Mouse (Mus musculus) MEL (cell line): ENCODE measurements around the gene Sarnp. TPM values are rescaled to one million over a fixed set of nuclear protein-coding genes. Genes with fewer than 3 reads are reported as not detected.

Source experiments
- DNase-seq: peaks from one replicate; pipeline ENCODE4 v3.0.0; 2011; ENCODE audit warnings: low read depth, low spot score
- H3K27ac ChIP-seq: 2 replicates; pipeline ENCODE4 v1.5.1; 2012; ENCODE audit warnings: low read depth, mild to moderate bottlenecking, control low read depth, low read length, moderate library complexity; ENCODE audit not compliant: control insufficient read depth
- H3K27me3 ChIP-seq, 2 experiments: fragments of 150-350 bp in 1 of 2; sonication (generic) in 1 of 2; 2 replicates each; pipeline ENCODE4 v1.6.1; 2012; ENCODE audit warnings: low read length in 2 of 2, mild to moderate bottlenecking in 2 of 2, improper control_type of control experiment in 1 of 2, moderate library complexity in 1 of 2; ENCODE audit not compliant: insufficient read depth in 2 of 2, control insufficient read depth in 1 of 2
- H3K36me3 ChIP-seq, 2 experiments: 2 replicates each; pipeline ENCODE4 v1.6.1; 2012 to 2014; ENCODE audit warnings: low read length in 2 of 2, improper control_type of control experiment in 1 of 2, inconsistent platforms in 1 of 2, mild to moderate bottlenecking in 1 of 2; ENCODE audit not compliant: insufficient read depth in 2 of 2, control insufficient read depth in 1 of 2
- H3K4me1 ChIP-seq, 2 experiments: fragments of 150-350 bp in 1 of 2; sonication (generic) in 1 of 2; 2 replicates each; pipeline ENCODE4 v1.6.1; 2012; ENCODE audit warnings: low read length in 2 of 2, improper control_type of control experiment in 1 of 2, mild to moderate bottlenecking in 1 of 2; ENCODE audit not compliant: insufficient read depth in 2 of 2, control insufficient read depth in 1 of 2
- H3K4me3 ChIP-seq, 2 experiments: fragments of 150-350 bp in 1 of 2; sonication (generic) in 1 of 2; 2 replicates each; pipeline ENCODE4 v1.5.1; 2012; ENCODE audit warnings: low read depth in 2 of 2, low read length in 2 of 2, mild to moderate bottlenecking in 2 of 2, moderate library complexity in 2 of 2, control low read depth in 1 of 2, improper control_type of control experiment in 1 of 2; ENCODE audit not compliant: control insufficient read depth in 1 of 2, insufficient read depth in 1 of 2
- H3K79me2 ChIP-seq: 2 replicates; pipeline ENCODE4 v1.6.1; 2012; ENCODE audit warnings: mild to moderate bottlenecking, low read length, moderate library complexity; ENCODE audit not compliant: control insufficient read depth, poor library complexity, insufficient read depth
- H3K9ac ChIP-seq: 2 replicates; pipeline ENCODE4 v1.6.1; 2012; ENCODE audit warnings: low read depth, mild to moderate bottlenecking, control low read depth, low read length, moderate library complexity; ENCODE audit not compliant: control insufficient read depth, poor library complexity, severe bottlenecking
- H3K9me3 ChIP-seq: fragments of 150-350 bp; sonication (generic); replicated peaks from 2 replicates; pipeline ENCODE4 v1.6.1; 2012; ENCODE audit warnings: mild to moderate bottlenecking, low read length, improper control_type of control experiment, moderate library complexity; ENCODE audit not compliant: insufficient read depth
- CHD1 ChIP-seq: IDR thresholded peaks from 2 replicates; pipeline ENCODE4 v1.6.1; 2012; ENCODE audit warnings: low read depth, mild to moderate bottlenecking, inconsistent platforms, low read length, improper control_type of control experiment
- CHD2 ChIP-seq: IDR thresholded peaks from 2 replicates; pipeline ENCODE4 v1.6.1; 2011; ENCODE audit warnings: low read length, improper control_type of control experiment
- CTCF ChIP-seq, 3 experiments: IDR thresholded peaks in 2 of 3; conservative IDR thresholded peaks in 1 of 3; 2 replicates each; pipeline ENCODE4 v1.5.1; 2011 to 2012; ENCODE audit warnings: low read length in 3 of 3, low read depth in 2 of 3, mild to moderate bottlenecking in 2 of 3, improper control_type of control experiment in 1 of 3, inconsistent platforms in 1 of 3, mixed read lengths in 1 of 3, moderate library complexity in 1 of 3; ENCODE audit not compliant: control insufficient read depth in 1 of 3, insufficient read depth in 1 of 3, poor library complexity in 1 of 3, severe bottlenecking in 1 of 3
- ELF1 ChIP-seq: IDR thresholded peaks from 2 replicates; pipeline ENCODE4 v1.6.1; 2014; ENCODE audit warnings: low read depth, mild to moderate bottlenecking, inconsistent platforms, low read length, improper control_type of control experiment, moderate library complexity
- EP300 ChIP-seq, 2 experiments: IDR thresholded peaks; 2 replicates each; pipeline ENCODE4 v1.6.1; 2011; ENCODE audit warnings: improper control_type of control experiment in 2 of 2, low read length in 2 of 2, low read depth in 1 of 2, mild to moderate bottlenecking in 1 of 2
- ETS1 ChIP-seq: IDR thresholded peaks from 2 replicates; pipeline ENCODE4 v1.6.1; 2012; ENCODE audit warnings: low read depth, mild to moderate bottlenecking, inconsistent platforms, low read length, improper control_type of control experiment, moderate library complexity
- GABPA ChIP-seq: IDR thresholded peaks from 2 replicates; pipeline ENCODE4 v1.6.1; 2012; ENCODE audit warnings: low read depth, mild to moderate bottlenecking, inconsistent platforms, low read length, improper control_type of control experiment, moderate library complexity
- KAT2A ChIP-seq: conservative IDR thresholded peaks from 2 replicates; pipeline ENCODE4 v1.6.1; 2012; ENCODE audit warnings: low read depth, low read length, improper control_type of control experiment, inconsistent platforms
- MAFK ChIP-seq: IDR thresholded peaks from 2 replicates; pipeline ENCODE4 v1.6.1; 2011; ENCODE audit warnings: low read depth, mild to moderate bottlenecking, low read length, improper control_type of control experiment, borderline replicate concordance
- MAZ ChIP-seq: IDR thresholded peaks from 2 replicates; pipeline ENCODE4 v1.6.1; 2012; ENCODE audit warnings: low read depth, mild to moderate bottlenecking, inconsistent platforms, low read length, improper control_type of control experiment
- MYB ChIP-seq: IDR thresholded peaks from 2 replicates; pipeline ENCODE4 v1.6.1; 2011; ENCODE audit warnings: mild to moderate bottlenecking, low read depth, low read length, improper control_type of control experiment
- MYC ChIP-seq: IDR thresholded peaks from 2 replicates; pipeline ENCODE4 v1.6.1; 2011; ENCODE audit warnings: low read depth, mild to moderate bottlenecking, low read length, improper control_type of control experiment, moderate library complexity
- NELFE ChIP-seq: IDR thresholded peaks from 2 replicates; pipeline ENCODE4 v1.6.1; 2011; ENCODE audit warnings: low read depth, low read length, improper control_type of control experiment
- RAD21 ChIP-seq: IDR thresholded peaks from 2 replicates; pipeline ENCODE4 v1.6.1; 2011; ENCODE audit warnings: mild to moderate bottlenecking, low read depth, low read length, improper control_type of control experiment
- SIN3A ChIP-seq: IDR thresholded peaks from 2 replicates; pipeline ENCODE4 v1.6.1; 2012; ENCODE audit warnings: low read length, improper control_type of control experiment, inconsistent platforms
- SMC3 ChIP-seq: IDR thresholded peaks from 2 replicates; pipeline ENCODE4 v1.6.1; 2011; ENCODE audit warnings: low read depth, low read length, improper control_type of control experiment
- TAL1 ChIP-seq: IDR thresholded peaks from 2 replicates; pipeline ENCODE4 v1.6.1; 2012; ENCODE audit warnings: mild to moderate bottlenecking, inconsistent platforms, low read length, moderate library complexity, mixed read lengths
- USF2 ChIP-seq, 2 experiments: IDR thresholded peaks; 2 replicates each; pipeline ENCODE4 v1.6.1; 2011 to 2012; ENCODE audit warnings: improper control_type of control experiment in 2 of 2, low read length in 2 of 2, borderline replicate concordance in 1 of 2, inconsistent platforms in 1 of 2, low read depth in 1 of 2, mild to moderate bottlenecking in 1 of 2; ENCODE audit not compliant: insufficient read depth in 1 of 2
- ZC3H11A ChIP-seq: IDR thresholded peaks from 2 replicates; pipeline ENCODE4 v1.6.1; 2012; ENCODE audit warnings: low read depth, mild to moderate bottlenecking, inconsistent platforms, low read length, improper control_type of control experiment
- ZKSCAN1 ChIP-seq: IDR thresholded peaks from 2 replicates; pipeline ENCODE4 v1.6.1; 2012; ENCODE audit warnings: low read depth, mild to moderate bottlenecking, inconsistent platforms, low read length, improper control_type of control experiment, moderate library complexity
- ZNF384 ChIP-seq: IDR thresholded peaks from 2 replicates; pipeline ENCODE4 v1.6.1; 2012; ENCODE audit warnings: low read depth, mild to moderate bottlenecking, inconsistent platforms, low read length, improper control_type of control experiment
- polyA plus RNA-seq, 2 experiments: library from polyadenylated mRNA; stranded (reverse) in 1 of 2; unstranded in 1 of 2; fragments of >175 nt in 1 of 2; fragments of >200 nt in 1 of 2; gene quantifications; 2 replicates each; pipeline versions ENCODE4 v1.2.1 to v1.2.4; 2012; ENCODE audit warnings: low replicate concordance in 2 of 2, low read depth in 1 of 2; ENCODE audit not compliant: insufficient read length in 2 of 2, insufficient read depth in 1 of 2, missing spikeins in 1 of 2
- total RNA-seq: library from RNA; depleted of rRNA; stranded (reverse); fragments of 300-350 nt; gene quantifications from 2 replicates; pipeline ENCODE4 v1.2.3, GENCODE M21; 2012

Gene Sarnp
- total and polyA plus RNA-seq, 3 experiments, result 103 to 1,007 (median 189) TPM

DNA sequence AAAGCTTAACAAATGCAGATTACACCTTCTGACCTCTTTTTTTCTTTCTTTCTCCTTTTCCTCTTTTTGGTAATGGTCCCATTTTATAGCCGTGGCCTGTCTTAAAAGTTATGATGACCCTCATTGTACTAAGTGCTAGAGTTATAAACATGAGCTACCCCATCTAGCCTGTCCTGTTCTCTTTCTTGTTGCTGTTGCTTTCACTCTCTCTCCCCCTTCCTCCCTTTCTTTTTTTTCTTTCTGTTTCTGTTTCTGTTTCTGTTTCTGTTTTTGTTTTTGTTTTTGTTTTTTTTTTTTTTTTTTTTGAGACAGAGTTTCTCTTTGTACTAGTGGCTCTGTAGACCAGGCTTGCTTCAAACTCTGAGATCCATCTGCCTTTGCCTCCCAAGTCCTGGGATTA lies 49.4 kb downstream of the Sarnp start:
- no peak for DNase-seq
- Histone ChIP-seq H3K9me3 (no peaks in the 10 kb centered on the region), H3K4me3 (no peak overlapping the region), H3K27me3 (no peaks in the 10 kb centered on the region), H3K9ac (no peak overlapping the region), H3K36me3 (peaks cover 0 to 18% of the 10 kb centered on the region in 2 experiments; a peak in 2 of 4 replicates), H3K79me2 (no peaks in the 10 kb centered on the region), H3K27ac (no peak overlapping the region), H3K4me1 (no peaks in the 10 kb centered on the region)
- TF ChIP-seq ZC3H11A, result no peak
- TF ChIP-seq SIN3A, result no peak
- no peak for TF ChIP-seq MYC
- no peak for TF ChIP-seq CHD2
- TF ChIP-seq RAD21, result no peak
- no peak for TF ChIP-seq ZKSCAN1
- TF ChIP-seq ELF1, result no peak
- TF ChIP-seq CTCF (IDR thresholded peaks at IDR 0.05 in 2 of 3, conservative IDR thresholded peaks at IDR 0.05 in 1 of 3; ENCODE audit: control insufficient read depth in 1 of 3, insufficient read depth in 1 of 3, low read depth in 2 of 3, low read length in 3 of 3, poor library complexity in 1 of 3, severe bottlenecking in 1 of 3), result no peak
- TF ChIP-seq ETS1, result no peak
- no peak for TF ChIP-seq NELFE
- TF ChIP-seq MYB, result no peak
- no peak for TF ChIP-seq TAL1

DNA sequence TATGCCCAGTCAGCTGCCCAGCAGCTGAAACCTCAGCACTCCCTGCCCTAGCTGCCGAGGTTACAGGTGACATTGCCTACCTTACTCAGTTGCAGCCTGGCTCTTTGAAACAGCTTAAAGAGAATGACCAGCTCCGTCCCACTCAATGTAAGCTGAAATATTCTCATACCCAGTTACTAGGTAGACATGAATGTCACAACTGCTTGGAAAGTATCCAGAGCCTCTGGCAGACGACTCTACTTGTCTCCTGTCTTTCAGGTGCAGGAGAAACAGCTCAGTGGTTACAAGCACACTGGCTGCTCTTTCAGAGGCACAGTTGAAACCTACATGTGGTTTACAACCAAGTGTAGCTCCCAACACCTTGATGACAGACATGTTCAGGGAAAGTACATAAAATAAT lies 53.2 kb downstream of the Sarnp start:
- no peaks in the 10 kb centered on the region for H3K4me1 ChIP-seq
- peaks cover 0 to 31% of the 10 kb centered on the region in 2 experiments; a peak in 2 of 4 replicates for H3K36me3 ChIP-seq
- H3K27me3 ChIP-seq, result no peaks in the 10 kb centered on the region
- no peak overlapping the region for H3K4me3 ChIP-seq
- H3K27ac ChIP-seq, result no peak overlapping the region
- no peak overlapping the region for H3K9ac ChIP-seq
- no peaks in the 10 kb centered on the region for H3K9me3 ChIP-seq
- DNase-seq, result no peak
- no peaks in the 10 kb centered on the region for H3K79me2 ChIP-seq
- TF ChIP-seq MAZ, result no peak
- no peak for TF ChIP-seq MYB
- TF ChIP-seq ETS1, result no peak
- no peak for TF ChIP-seq ZC3H11A
- no peak for TF ChIP-seq GABPA

DNA sequence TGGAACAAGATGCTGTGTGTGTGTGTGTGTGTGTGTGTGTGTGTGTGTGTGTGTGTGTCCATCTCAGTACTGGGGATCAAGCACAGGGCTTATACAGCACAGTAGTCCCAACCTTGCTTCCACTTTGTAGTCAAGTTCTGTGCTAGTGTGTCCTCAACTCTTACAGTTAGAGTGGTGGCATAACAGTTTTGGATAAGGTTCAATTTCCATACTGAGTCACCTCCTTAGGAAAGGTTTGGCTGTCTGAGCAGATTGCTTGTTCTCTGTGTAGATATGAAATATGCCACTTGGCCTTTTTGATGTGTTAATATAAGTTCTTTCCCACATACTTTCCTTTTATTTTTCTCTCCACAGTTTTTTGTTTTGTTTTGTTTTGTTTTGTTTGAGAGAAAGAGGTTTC lies 61.2 kb downstream of the Sarnp start:
- peaks cover 0 to 20% of the 10 kb centered on the region in 2 experiments; a peak in 3 of 4 replicates for H3K36me3 ChIP-seq
- H3K79me2 ChIP-seq, result no peaks in the 10 kb centered on the region

More for the DNA sequence above, 61.2 kb downstream of the Sarnp start:
- TF ChIP-seq RAD21 (no peak), ZKSCAN1 (no peak), USF2 (IDR thresholded peaks at IDR 0.05; ENCODE audit: borderline replicate concordance in 1 of 2, insufficient read depth in 1 of 2, low read depth in 1 of 2, low read length in 2 of 2) (no peak), ZNF384 (no peak), MAFK (no peak), CHD1 (no peak), MYB (no peak), KAT2A (no peak), EP300 (IDR thresholded peaks at IDR 0.05; ENCODE audit: low read depth in 1 of 2, low read length in 2 of 2) (no peak), SIN3A (no peak), TAL1 (no peak), MAZ (no peak), SMC3 (no peak)
- no peak for DNase-seq
- Histone ChIP-seq H3K4me1 (no peaks in the 10 kb centered on the region), H3K4me3 (no peak overlapping the region), H3K27ac (no peak overlapping the region), H3K27me3 (no peaks in the 10 kb centered on the region), H3K9me3 (no peaks in the 10 kb centered on the region), H3K9ac (no peak overlapping the region)
